Mouse (Mus musculus) forebrain, embryonic 16.5 days (tissue): ENCODE results near the gene Sh3bp4. TPM values are rescaled to one million over a fixed set of nuclear protein-coding genes. Genes with fewer than 3 reads are reported as not detected.
A peak's percentile ranks its signal among the peaks of the same experiment; 100 is the strongest.

Source experiments
- ATAC-seq: fragments of 200-750 bp; cut with Nextera tagmentation; 2 replicates; pipeline ENCODE4 v1.8.0; 2017; ENCODE audit warnings: mild to moderate bottlenecking, moderate library complexity
- H3K27ac ChIP-seq: fragments of 300-500 bp; sonication (generic); 2 replicates; pipeline ENCODE4 v1.5.1; 2014; ENCODE audit warnings: low read length, control low read depth
- H3K27me3 ChIP-seq: fragments of 300-500 bp; sonication (generic); replicated peaks from 2 replicates; pipeline ENCODE4 v1.6.1; 2014; ENCODE audit warnings: low read length; ENCODE audit not compliant: control insufficient read depth, insufficient read depth
- H3K36me3 ChIP-seq: fragments of 300-500 bp; sonication (generic); 2 replicates; pipeline ENCODE4 v1.6.1; 2014; ENCODE audit not compliant: control insufficient read depth, insufficient read depth
- H3K4me1 ChIP-seq: fragments of 300-500 bp; sonication (generic); replicated peaks from 2 replicates; pipeline ENCODE4 v1.6.1; 2014; ENCODE audit warnings: low read length; ENCODE audit not compliant: control insufficient read depth, insufficient read depth
- H3K4me2 ChIP-seq: fragments of 300-500 bp; sonication (generic); 2 replicates; pipeline ENCODE4 v1.6.1; 2014; ENCODE audit warnings: mild to moderate bottlenecking, low read length, control low read depth
- H3K4me3 ChIP-seq: fragments of 300-500 bp; sonication (generic); replicated peaks from 2 replicates; pipeline ENCODE4 v1.5.1; 2014; ENCODE audit warnings: mild to moderate bottlenecking, low read length, control low read depth
- H3K9ac ChIP-seq: fragments of 300-500 bp; sonication (generic); replicated peaks from 2 replicates; pipeline ENCODE4 v1.6.1; 2014; ENCODE audit warnings: low read depth, low read length, control low read depth
- H3K9me3 ChIP-seq: fragments of 300-500 bp; sonication (generic); 2 replicates; pipeline ENCODE4 v1.6.1; 2016; ENCODE audit warnings: low read length; ENCODE audit not compliant: control insufficient read depth
- WGBS: fragments of 180-500 bp; shearing (Covaris S2); extraction: QIAGEN DNeasy Blood & Tissue Kit; methylation state at CpG from one replicate; pipeline ENCODE4 v1.1.7; 2014; 5-methylcytosine and 5-hydroxymethylcytosine counted together
- polyA plus RNA-seq: library from polyadenylated mRNA; unstranded; fragments of >200 nt; fragmentation: Nextera tagmentation; extraction: Ambion mirVana; gene quantifications from 2 replicates; pipeline ENCODE4 v1.2.1, GENCODE M21; 2015

Sh3bp4 gene
- polyA plus RNA-seq, 1 experiment from 2014 or later = 20.6 TPM

GRCm38 (mm10) chr1:89138316-89138715 is 68.1 kb downstream of the Sh3bp4 start:
- WGBS = 72% methylated on average over 5 of the region's 5 CpGs
- H3K4me2 ChIP-seq = no peak overlapping the region

GRCm38 (mm10) chr1:89140113-89140512 is 69.9 kb downstream of the Sh3bp4 start:
- no peak for ATAC-seq

More at GRCm38 (mm10) chr1:89138316-89138715, 68.1 kb downstream of the Sh3bp4 start:
- Histone ChIP-seq H3K4me1 (peaks cover 16% of the 10 kb centered on the region), H3K9me3 (no peaks in the 10 kb centered on the region), H3K36me3 (no peaks in the 10 kb centered on the region), H3K4me3 (no peak overlapping the region), H3K9ac (no peak overlapping the region), H3K27ac (no peak overlapping the region), H3K27me3 (no peaks in the 10 kb centered on the region)
- ATAC-seq = no peak

GRCm38 (mm10) chr1:89151071-89151470 is 80.9 kb downstream of the Sh3bp4 start:
- no peaks in the 10 kb centered on the region for H3K27me3 ChIP-seq
- H3K27ac ChIP-seq = no peak overlapping the region
- no peaks in the 10 kb centered on the region for H3K9me3 ChIP-seq
- H3K9ac ChIP-seq = no peak overlapping the region
- no peak for ATAC-seq
- no peaks in the 10 kb centered on the region for H3K36me3 ChIP-seq
- peaks cover 4% of the 10 kb centered on the region; the same call in 1 of the 2 replicates for H3K4me1 ChIP-seq
- H3K4me2 ChIP-seq = no peak overlapping the region
- no peak overlapping the region for H3K4me3 ChIP-seq
- 86% methylated on average over 7 of the region's 7 CpGs for WGBS

More at GRCm38 (mm10) chr1:89140113-89140512, 69.9 kb downstream of the Sh3bp4 start:
- Histone ChIP-seq H3K27ac (no peak overlapping the region), H3K9ac (no peak overlapping the region), H3K4me3 (no peak overlapping the region), H3K36me3 (peaks cover 6% of the 10 kb centered on the region), H3K4me2 (no peak overlapping the region), H3K27me3 (no peaks in the 10 kb centered on the region), H3K4me1 (peaks cover 16% of the 10 kb centered on the region), H3K9me3 (no peaks in the 10 kb centered on the region)
- 91% methylated on average over 9 of the region's 9 CpGs for WGBS

- no peaks in the 10 kb centered on the region for H3K9me3 ChIP-seq
- H3K9ac ChIP-seq = no peak overlapping the region
- ATAC-seq = no peak
- H3K4me1 ChIP-seq = peaks cover 4% of the 10 kb centered on the region; the same call in 1 of the 2 replicates
- H3K4me2 ChIP-seq = no peak overlapping the region
- no peaks in the 10 kb centered on the region for H3K27me3 ChIP-seq
- H3K36me3 ChIP-seq = no peaks in the 10 kb centered on the region
- WGBS = 49% methylated on average over 7 of the region's 7 CpGs
- no peak overlapping the region for H3K27ac ChIP-seq
- H3K4me3 ChIP-seq = no peak overlapping the region
Observed at GRCm38 (mm10) chr1:89152576-89152975, 82.4 kb downstream of the Sh3bp4 start.

GRCm38 (mm10) chr1:89153203-89153602 is 83.0 kb downstream of the Sh3bp4 start:
- H3K36me3 ChIP-seq = no peaks in the 10 kb centered on the region
- H3K27me3 ChIP-seq = no peaks in the 10 kb centered on the region
- H3K4me1 ChIP-seq = peaks cover 4% of the 10 kb centered on the region; the same call in 1 of the 2 replicates
- no peak overlapping the region for H3K4me2 ChIP-seq
- no peak overlapping the region for H3K27ac ChIP-seq
- no peak overlapping the region for H3K9ac ChIP-seq
- 83% methylated on average over 6 of the region's 6 CpGs for WGBS
- no peak for ATAC-seq
- H3K9me3 ChIP-seq = no peaks in the 10 kb centered on the region
- H3K4me3 ChIP-seq = no peak overlapping the region

- Histone ChIP-seq H3K27ac (no peak overlapping the region), H3K4me2 (no peak overlapping the region), H3K4me1 (no peaks in the 10 kb centered on the region), H3K36me3 (no peaks in the 10 kb centered on the region), H3K27me3 (no peaks in the 10 kb centered on the region), H3K9ac (no peak overlapping the region), H3K9me3 (no peaks in the 10 kb centered on the region), H3K4me3 (no peak overlapping the region)
- no peak for ATAC-seq
- 94% methylated on average over 6 of the region's 6 CpGs for WGBS
Observed at GRCm38 (mm10) chr1:89163483-89163882, 93.3 kb downstream of the Sh3bp4 start.

GRCm38 (mm10) chr1:89164281-89164680 is 94.1 kb downstream of the Sh3bp4 start:
- Histone ChIP-seq H3K27ac (no peak overlapping the region), H3K4me1 (no peaks in the 10 kb centered on the region), H3K9ac (no peak overlapping the region), H3K4me2 (no peak overlapping the region), H3K4me3 (no peak overlapping the region), H3K36me3 (no peaks in the 10 kb centered on the region), H3K9me3 (no peaks in the 10 kb centered on the region), H3K27me3 (no peaks in the 10 kb centered on the region)
- 81% methylated on average over 5 of the region's 5 CpGs for WGBS
- no peak for ATAC-seq

GRCm38 (mm10) chr1:89164685-89165084 is 94.5 kb downstream of the Sh3bp4 start:
- no peaks in the 10 kb centered on the region for H3K27me3 ChIP-seq
- H3K4me1 ChIP-seq = no peaks in the 10 kb centered on the region
- 43% methylated on average over 7 of the region's 7 CpGs for WGBS
- H3K27ac ChIP-seq = no peak overlapping the region
- no peak overlapping the region for H3K4me3 ChIP-seq
- no peaks in the 10 kb centered on the region for H3K9me3 ChIP-seq
- H3K9ac ChIP-seq = no peak overlapping the region
- H3K36me3 ChIP-seq = no peaks in the 10 kb centered on the region
- no peak overlapping the region for H3K4me2 ChIP-seq
- no peak; the same call in 1 of the 2 replicates for ATAC-seq

GRCm38 (mm10) chr1:89166814-89167249 is 96.6 kb downstream of the Sh3bp4 start:
- Histone ChIP-seq H3K4me3 (no peak overlapping the region), H3K27ac (no peak overlapping the region), H3K9ac (no peak overlapping the region), H3K36me3 (no peaks in the 10 kb centered on the region), H3K4me2 (no peak overlapping the region), H3K4me1 (peaks cover 6% of the 10 kb centered on the region), H3K9me3 (no peaks in the 10 kb centered on the region), H3K27me3 (no peaks in the 10 kb centered on the region)
- no peak for ATAC-seq
- 64% methylated on average over 9 of the region's 9 CpGs for WGBS

GRCm38 (mm10) chr1:89171275-89171767 is 101.1 kb downstream of the Sh3bp4 start:
- no peak overlapping the region for H3K9ac ChIP-seq
- no peaks in the 10 kb centered on the region for H3K27me3 ChIP-seq
- H3K4me2 ChIP-seq = no peak overlapping the region
- H3K36me3 ChIP-seq = no peaks in the 10 kb centered on the region
- no peaks in the 10 kb centered on the region for H3K9me3 ChIP-seq
- WGBS = 68% methylated on average over 8 of the region's 8 CpGs
- no peak overlapping the region for H3K4me3 ChIP-seq
- H3K4me1 ChIP-seq = peaks cover 6% of the 10 kb centered on the region
- peak; percentile 38 for ATAC-seq
- no peak overlapping the region for H3K27ac ChIP-seq
